Mouse (Mus musculus) megakaryocyte progenitor cell, adult 5-6 weeks (primary cell): ENCODE results near the gene Gm20696. TPM values are rescaled to one million over a fixed set of nuclear protein-coding genes. Genes with fewer than 3 reads are reported as not detected.
A peak's percentile ranks its signal among the peaks of the same experiment; 100 is the strongest.

ENCODE experiments used
- ATAC-seq: replicated peaks from 2 replicates; pipeline ENCODE4 v1.8.0; 2016; ENCODE audit warnings: mild to moderate bottlenecking, moderate TSS enrichment, inconsistent platforms; ENCODE audit not compliant: poor library complexity
- total RNA-seq, 2 experiments: library from RNA; stranded (forward) in 1 of 2; stranded (reverse) in 1 of 2; fragments of 157-497, 149-512 nt in 1 of 2; fragments of 200-1000 nt in 1 of 2; gene quantifications; 2 replicates each; pipeline versions ENCODE4 v1.2.3 to v1.2.4; 2015 to 2017

The Gm20696 gene
- total RNA-seq, 2 experiments from 2014 or later, result 2.7 to 11.8 TPM

DNA sequence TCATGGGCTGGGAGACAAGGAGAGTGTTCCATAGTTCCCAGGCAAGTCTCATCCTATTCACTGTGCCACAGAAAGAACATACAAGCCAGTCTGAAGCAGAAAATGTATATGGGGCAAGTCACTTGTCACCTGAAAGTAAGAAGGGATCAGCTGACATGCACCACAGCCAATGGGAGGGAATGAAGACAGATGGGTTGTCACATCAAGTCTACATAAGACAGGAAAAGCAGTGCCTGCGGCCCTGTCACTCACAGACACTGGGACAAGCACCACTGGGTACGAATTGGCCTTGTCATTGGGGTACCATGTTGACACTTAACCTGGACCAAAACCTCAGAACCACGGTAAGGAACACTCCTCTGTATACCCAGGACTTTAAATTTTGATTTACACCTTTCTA is 360.8 kb downstream of the Gm20696 start:
- no peak for ATAC-seq

DNA sequence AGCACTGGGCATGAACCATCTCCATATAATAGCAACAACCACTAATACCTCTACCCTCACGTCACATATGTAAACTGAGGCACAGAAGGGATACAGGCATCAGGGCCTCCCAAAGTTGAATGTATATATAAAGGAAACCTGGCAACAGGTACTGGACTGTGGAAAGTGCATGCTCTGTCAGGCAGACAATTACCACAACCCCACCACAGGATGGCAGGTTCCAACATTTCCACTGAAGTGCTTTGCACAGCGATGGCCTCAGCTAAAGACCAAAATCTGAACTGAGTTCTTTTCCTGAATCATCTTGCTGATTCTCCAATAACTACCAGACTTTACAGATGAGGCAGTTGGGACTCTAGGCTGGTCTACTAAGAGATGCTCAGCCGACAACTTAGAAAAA is 361.4 kb downstream of the Gm20696 start:
- no peak for ATAC-seq

DNA sequence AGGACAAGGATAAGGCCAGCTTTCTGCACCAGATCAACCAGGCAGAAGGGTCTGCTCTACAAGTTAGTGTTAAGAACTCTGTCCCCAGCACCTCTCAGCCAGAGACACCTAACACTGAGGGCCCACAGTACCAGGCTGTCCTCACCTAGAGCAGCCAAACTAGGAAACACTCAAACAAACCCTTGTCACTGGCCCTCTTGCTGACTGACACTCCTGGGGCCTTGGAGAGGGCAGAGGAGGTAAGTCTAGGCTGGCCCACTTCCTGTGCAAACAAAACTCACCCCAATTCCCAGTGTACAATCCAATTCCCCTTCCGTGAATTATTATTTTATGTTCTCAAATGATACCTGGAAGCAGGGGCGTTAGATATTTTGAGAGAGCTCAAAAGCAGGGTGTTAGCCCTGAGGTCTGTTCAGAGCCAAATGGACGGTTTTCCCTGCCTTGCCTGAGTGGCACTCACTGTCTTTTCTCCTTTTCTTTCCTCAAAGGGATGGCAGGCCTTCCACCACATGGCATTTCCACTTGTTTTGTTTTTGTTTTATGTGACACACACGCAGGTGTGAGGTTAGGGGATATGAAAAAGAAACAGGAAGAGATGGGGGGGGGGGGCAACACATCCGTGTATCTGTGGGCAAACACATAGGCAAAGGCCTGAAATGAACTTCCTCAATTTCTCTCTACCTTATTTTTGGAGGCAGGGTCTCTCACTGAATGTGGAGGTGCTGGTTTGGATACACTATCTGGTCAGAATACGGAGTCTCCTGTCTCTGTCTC is 363.7 kb downstream of the Gm20696 start:
- ATAC-seq, result peak; percentile 62

DNA sequence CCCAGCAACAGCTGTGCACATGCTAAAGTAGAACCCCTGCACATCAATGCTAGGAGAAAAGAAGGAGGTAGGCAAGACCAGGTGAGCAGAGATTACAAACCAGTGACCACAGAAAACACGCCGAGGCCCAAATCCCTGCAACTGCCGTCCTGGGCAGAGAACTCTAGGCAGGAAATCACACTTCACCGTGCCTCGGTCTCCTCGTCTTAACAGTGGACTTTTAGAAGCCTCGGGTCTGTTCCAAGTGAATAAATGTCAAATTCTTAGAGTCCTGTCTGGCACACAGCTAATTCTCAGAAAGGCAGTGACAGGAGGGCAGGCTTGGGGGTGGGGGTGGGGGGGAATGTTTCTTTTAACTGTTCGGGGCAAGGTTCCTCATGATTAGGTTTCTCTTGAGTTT is 364.7 kb downstream of the Gm20696 start:
- ATAC-seq, result no peak

DNA sequence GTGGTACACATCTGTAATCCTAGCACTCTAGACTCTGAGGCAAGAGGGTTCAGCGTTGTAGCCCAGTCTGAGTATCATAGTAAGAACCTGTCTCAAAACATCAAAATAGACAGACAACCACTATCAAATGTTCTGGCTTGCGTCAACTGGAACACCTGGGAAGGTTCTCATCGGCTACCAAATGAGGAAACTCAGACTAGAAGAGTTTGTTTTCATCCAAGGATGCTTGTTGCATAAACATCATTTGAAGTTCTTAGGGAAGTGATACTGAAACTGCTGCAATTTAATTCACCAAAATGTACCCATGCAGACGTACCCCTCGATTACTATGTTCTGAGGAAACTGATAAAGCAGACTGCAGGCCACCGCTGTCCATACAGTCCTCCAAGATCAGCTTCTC is 366.4 kb downstream of the Gm20696 start:
- peak; percentile 42 for ATAC-seq

DNA sequence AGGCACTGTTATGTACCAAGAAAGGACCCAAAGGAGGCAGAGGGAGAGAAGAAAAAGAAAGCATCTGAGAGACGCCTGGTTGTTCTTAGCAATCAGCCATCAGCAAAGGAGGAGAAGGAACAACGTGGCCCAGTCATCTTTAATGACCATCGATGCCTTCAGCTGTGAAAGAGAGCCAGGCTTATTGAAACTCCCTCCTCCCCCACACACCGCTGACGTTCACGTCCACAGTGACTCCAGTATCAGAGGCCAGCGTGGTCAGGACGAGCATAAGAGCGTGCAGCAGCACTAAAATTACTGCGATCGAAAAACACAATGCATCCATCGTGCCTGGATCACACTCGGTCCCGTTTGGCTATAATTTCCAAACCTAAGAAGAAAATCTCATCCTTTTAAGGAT is 367.4 kb downstream of the Gm20696 start:
- no peak for ATAC-seq

DNA sequence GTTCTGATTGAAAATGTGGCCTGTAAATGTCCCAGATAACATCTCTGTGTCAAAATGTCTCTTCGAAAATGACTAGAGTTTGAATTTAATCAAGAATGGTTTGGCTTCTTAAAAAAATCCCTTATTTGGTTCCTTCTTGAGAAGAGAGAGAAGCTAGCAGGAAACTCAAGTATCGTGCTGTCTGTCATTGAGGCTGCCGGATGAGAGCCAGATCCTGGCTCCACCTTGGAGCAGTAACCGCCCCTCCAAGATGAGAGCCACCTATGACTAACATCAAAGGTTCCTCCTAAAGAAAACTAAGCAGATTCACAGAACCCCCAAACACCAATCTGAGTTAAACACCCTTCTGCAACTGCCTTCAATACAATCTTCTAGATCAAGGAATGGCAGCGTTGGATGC is 369.1 kb downstream of the Gm20696 start:
- ATAC-seq, result no peak

DNA sequence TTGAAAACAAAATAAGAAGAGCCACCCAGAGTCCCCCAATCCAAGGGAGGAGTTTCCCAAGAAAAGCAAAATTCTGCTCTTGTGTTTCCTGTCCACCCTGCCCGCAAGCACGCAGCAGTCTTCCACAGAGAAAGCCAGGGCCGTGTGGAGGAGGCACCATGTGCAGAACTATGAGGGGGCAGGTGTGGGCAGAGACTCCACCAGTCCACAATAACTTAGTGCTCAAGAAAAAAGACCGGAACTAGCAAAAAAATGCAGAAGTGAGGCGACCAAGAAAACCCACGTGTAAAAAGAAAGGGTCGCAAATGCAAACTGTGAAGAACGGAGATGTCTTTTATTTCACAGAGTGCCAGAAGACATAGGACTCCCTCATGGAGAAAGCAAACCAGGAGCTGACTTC is 371.1 kb downstream of the Gm20696 start:
- ATAC-seq, result peak; percentile 63

DNA sequence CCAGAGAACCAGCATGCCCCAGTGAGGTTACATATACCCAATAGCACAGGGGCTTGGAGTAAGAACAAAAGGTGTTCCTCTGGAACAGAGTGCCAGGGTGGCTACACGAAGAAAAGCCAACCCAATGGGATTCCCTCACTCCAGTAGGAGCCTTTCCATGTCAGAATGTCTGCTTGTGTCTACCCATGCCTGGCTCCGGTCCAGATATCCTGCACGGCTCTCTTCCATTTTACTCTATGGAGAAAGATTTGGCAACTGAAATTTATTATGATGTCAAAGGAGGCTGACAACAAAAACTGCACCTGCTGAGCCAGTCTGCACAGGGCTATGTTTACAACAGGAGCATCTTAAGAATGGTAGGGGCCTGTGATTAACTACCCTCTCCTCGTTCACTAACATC is 377.4 kb downstream of the Gm20696 start:
- no peak for ATAC-seq

DNA sequence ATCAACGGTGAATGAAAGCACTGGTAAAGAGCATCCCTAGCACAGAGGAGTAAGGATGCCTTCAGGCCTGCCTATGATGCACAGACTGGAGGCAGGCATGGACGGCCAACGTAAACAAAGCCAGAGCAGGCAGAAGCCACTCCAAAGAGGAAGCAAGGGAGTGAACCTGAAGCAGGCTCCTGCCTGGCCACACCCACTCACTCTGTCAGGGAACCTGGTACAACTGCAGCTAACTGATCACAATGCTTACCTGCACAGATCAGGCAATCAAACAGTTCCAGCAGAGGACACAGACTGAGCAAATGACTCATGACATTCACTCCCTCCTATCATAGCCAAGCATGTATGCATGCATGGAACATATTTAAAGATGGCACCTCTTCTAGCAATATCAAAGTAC is 381.6 kb downstream of the Gm20696 start:
- ATAC-seq, result peak; percentile 35

DNA sequence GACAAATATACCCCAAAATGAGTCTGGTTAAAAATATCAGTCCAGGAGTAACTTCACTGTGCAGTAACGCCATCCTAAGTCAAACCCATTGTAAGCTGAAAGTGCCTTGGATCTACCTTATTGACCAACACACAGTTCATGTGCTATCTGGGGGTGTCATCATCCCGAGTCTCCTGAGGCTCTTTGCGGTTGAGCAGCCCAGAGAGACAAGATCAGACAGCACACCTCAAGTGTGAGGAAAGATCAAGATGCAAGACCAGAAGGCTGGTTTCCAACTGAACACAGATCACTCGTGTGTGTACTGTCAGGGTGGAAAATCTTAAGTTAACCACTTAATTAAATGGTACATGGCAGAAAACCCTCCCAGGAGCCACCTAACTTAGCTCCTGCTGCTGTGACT is 382.6 kb downstream of the Gm20696 start:
- ATAC-seq, result peak; percentile 35

DNA sequence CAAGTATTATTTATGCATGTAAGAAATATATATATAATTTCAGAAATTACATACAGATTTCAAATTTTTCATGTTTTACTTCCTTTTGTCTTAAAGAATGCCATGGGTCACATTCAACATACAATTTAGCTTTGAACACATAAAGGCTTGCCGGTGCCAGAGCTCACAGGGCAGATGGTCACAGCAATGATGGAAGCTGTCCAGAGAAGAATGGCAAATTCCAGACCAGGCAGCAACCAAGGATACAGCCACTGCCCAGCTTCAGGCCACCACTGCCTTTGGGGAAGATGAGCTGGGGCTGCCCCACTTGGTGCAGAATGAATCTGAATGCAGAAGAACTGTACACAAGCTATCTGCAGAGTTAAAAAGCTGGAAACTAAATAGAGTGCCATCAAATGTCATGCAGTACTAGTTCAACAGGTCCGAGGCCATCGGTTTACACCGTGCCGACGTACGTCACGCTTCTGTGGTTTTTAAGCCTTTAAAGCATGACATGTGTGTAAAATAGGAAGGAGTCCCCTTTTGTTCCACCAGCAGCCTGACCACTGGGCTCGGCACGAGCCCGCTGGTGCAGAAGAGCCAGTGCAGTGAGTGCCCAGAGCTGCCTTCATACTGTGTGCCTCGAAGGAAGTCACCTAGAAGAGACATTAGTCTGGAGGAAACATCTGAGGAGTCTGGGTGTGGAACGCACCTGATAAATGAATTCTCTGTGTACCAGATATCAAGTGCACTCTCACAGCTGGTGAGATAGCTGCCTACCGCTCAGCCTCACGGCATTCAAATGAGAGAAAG is 383.5 kb downstream of the Gm20696 start:
- ATAC-seq, result peak; percentile 81

DNA sequence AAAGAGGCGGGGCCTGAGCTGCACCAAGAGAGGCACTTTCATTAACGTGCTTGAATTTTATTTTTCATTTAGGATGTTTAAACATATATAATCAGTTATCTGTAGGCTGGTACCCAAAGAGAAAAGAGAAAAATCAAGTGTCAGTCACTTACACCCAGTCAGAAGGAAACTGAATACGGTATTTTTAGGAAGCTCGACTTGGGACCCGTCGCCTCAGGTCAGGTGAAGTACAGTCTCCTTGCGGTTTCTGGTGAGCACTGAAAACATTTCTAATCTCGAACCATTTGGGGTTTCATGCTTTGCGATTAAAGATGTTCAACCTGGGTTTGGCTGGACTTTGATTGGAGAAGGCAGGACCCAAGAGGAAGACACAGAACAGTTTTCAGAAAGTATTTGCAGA is 385.2 kb downstream of the Gm20696 start:
- ATAC-seq, result no peak

DNA sequence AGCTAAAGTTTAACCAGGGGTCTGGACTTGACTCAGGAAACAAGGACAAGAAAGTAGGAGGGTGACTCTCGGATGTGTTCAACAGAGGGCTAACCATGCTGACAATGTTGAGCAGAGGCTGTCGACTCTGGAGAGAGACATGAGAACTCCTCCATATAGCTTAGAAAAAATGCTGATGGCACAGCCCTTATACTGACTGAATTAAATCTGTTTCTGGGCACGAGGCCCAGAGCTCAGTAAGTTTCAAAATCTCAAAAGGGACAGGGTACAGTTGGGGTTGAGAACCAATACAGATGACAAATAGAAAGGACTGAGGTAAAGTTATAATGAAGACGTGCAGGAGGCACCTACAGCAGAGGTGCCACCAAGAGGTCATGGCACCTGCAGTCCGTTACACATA is 386.0 kb downstream of the Gm20696 start:
- ATAC-seq, result no peak

DNA sequence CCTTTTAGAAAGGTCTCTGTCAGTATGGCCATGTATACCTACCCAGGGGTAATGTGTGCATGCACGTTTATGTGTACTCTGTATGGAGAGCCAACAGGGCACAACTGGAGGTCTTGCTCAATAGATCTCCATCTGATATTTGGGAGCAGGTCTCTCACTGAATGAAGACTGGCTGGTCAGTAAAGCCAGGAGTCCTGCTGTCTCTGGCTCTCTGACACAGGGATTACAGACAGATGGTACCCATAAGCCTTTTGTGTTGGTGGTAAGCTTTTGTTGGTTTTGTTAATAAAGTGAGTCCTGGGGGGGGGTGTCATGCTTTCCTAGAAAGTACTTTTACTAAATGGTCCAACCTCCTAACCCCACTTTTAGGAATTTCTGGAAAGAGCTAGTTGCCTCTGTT is 389.3 kb downstream of the Gm20696 start:
- no peak for ATAC-seq

DNA sequence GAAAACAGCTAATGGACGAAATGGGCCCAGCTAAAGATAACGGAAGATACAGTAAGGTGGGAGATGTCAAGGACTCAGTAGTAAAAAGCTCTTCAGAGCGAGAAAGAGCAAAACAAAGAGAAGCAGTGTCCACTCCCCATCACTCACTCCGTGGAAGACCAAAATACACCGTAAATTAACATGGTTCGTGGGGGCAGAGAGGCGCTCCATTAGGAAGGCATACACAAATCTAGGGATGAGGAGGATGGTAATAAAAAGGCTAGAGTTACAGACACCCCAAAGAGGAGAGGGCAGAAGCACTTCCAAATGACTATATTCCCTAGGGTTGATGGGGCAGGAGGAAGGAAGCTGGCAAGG is 390.3 kb downstream of the Gm20696 start:
- no peak for ATAC-seq

DNA sequence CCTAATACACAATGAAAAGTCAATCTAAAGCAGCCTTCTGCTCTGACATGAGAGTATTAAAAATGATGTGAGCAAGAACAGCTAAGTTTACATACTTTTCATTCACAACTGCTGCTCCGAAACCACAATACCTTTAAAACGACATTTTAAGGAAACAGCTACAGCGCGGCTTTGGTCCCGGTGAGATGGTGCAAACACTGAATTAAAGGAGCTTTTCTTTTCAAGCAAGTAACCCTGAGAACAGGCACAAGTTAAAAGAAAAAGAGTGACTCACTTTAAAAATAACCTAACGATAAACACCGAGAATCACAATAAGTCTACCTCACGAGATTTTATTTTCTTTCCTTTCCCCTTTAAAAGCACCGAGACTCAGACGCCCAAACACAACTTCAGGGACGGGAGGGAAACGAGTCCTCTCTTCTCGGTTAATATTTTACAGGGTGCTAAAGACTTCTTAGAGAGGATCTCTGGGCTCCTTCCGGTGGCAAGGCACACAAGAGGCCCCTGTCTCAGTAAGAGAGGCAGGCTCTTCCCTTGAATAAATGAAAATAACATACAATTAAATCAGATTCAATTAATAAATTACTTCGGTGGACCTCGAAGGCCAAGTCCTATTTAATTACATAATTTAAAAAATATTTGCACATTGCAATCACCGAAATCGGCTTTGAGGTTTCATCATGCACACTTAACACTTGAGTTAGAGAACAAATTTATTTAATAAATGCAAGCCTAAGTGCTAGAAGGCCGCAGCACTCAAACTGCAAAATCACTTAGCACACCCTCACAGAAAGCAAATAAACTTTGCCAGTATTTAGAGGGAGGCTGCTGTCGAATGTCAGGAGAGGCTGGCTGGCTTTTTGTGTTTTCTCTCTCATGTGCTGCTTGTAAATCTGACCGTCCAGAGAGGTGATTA is 391.0 kb downstream of the Gm20696 start:
- no peak for ATAC-seq

DNA sequence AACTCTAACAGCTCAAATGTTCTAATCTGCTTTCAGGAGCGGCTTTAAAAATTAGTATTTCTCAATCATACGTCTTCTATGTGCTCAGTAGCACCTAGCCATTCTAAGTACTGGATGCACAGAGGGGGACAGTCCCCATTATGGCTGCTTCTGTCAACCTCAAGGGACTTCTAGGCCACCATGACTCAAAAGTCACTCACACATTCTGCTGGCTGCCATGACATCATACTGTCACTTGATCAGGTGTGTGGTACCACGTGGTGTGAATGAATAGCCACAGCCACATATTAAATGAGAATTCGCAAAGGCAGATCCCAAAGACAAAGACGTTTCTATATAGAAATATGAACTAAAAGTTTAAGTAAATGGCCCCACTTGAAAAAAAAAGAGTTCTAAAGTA is 391.9 kb downstream of the Gm20696 start:
- ATAC-seq, result no peak

DNA sequence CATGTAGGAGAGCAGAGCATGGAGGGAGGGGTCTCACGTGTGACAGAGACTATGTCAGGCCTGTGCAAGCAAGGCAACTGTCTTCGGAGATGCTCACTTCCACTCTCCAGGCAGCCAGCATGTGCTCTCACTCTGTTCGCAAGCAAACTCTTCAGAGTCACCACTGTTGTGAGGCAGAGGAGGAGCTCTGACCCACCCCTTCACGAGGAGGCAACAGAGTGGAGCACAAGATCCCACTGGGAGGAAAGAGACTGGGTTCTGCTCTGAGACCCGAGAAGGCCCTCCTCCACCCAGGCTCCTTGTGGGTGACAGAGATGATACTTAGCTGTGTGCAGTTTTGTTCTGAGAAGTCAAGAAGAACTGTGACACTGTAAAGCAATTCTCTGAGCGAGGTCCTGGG is 392.4 kb downstream of the Gm20696 start:
- ATAC-seq, result no peak

DNA sequence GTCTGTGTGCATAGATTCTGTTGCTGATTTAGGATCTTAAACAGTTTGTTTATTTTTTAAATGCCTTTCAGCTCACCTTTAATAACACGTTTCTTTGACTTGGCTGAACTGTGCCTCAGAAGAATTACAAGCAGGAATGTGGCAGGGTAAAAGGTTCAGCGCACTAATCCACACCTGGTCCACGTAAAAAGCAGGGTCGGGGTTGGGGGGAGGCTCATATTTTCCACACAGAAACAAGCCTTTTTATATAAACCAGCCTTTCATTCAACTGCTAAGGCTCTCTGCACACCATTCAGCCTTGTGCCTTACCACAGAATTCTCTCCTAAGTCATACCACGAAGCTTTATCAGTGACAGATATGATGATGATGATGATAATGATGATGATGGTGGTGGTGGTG is 393.4 kb downstream of the Gm20696 start:
- ATAC-seq, result no peak

DNA sequence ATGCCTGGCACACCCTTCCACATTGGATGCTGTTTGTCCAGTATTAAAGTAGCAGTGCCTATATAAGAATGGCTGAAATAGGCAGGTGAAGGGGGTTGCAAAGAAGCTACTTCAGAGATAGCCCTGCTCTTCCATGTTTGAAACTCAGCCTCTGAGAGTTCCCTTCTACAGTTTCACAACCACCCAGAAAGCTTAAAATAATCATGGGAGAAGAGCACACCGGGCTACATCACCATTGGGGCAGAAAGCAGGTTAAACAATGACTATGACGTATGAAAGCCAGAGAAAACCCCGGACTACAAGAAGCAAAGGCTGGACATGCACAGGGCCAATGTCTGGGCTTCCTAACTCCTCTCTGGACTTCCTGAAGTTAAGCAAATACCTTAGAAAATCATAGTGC is 394.4 kb downstream of the Gm20696 start:
- no peak for ATAC-seq

DNA sequence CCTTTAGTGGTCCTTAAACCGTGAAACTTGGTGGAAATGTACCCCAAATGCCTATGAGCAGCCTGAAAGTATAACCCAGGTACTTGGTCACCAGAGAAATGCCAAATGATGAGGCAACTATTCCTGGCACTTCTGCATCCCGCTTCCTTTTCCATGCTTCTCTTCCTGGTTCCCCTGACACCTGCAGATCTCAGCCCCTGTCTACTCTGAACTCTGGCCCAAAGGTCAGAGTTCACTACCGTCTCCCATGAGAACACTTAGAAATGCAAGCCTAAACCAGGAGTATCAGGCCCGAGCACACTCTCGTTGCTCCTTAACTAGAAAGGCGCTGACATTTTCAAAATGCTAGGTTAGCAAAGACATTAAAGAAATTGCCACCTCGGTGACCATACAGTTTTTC is 394.9 kb downstream of the Gm20696 start:
- ATAC-seq, result no peak
